Mouse (Mus musculus) heart, embryonic 16.5 days (tissue): ENCODE measurements around the gene Lekr1. TPM values are rescaled to one million over a fixed set of nuclear protein-coding genes. Genes with fewer than 3 reads are reported as not detected.
"Not testable (repeated sequence)": the region's sequence is repeated elsewhere in the genome, so short reads cannot be mapped to it uniquely, and the experiment has no call there.

Source experiments
- ATAC-seq: fragments of 200-750 bp; cut with Nextera tagmentation; replicated peaks from 2 replicates; pipeline ENCODE4 v1.8.0; 2017; ENCODE audit warnings: moderate number of reproducible peaks; ENCODE audit not compliant: insufficient read depth, low FRiP score; ENCODE audit errors: extremely low read depth
- H3K27ac ChIP-seq: fragments of 300-500 bp; sonication (generic); 2 replicates; pipeline ENCODE4 v1.5.1; 2014; ENCODE audit warnings: mild to moderate bottlenecking, low read length, control low read depth, moderate library complexity
- H3K27me3 ChIP-seq: fragments of 300-500 bp; sonication (generic); 2 replicates; pipeline ENCODE4 v1.6.1; 2014; ENCODE audit warnings: low read length, mixed read lengths; ENCODE audit not compliant: control insufficient read depth, insufficient read depth
- H3K36me3 ChIP-seq: fragments of 300-500 bp; sonication (generic); 2 replicates; pipeline ENCODE4 v1.6.1; 2014; ENCODE audit not compliant: control insufficient read depth, insufficient read depth
- H3K4me1 ChIP-seq: fragments of 300-500 bp; sonication (generic); 2 replicates; pipeline ENCODE4 v1.6.1; 2014; ENCODE audit warnings: low read length, mixed read lengths; ENCODE audit not compliant: control insufficient read depth, insufficient read depth
- H3K4me2 ChIP-seq: fragments of 300-500 bp; sonication (generic); 2 replicates; pipeline ENCODE4 v1.6.1; 2014; ENCODE audit warnings: low read depth, mild to moderate bottlenecking, control low read depth, low read length
- H3K4me3 ChIP-seq: fragments of 300-500 bp; sonication (generic); 2 replicates; pipeline ENCODE4 v1.5.1; 2014; ENCODE audit warnings: mild to moderate bottlenecking, control low read depth, low read length
- H3K9ac ChIP-seq: fragments of 300-500 bp; sonication (generic); 2 replicates; pipeline ENCODE4 v1.6.1; 2014; ENCODE audit warnings: low read length, control low read depth
- H3K9me3 ChIP-seq: fragments of 300-500 bp; sonication (generic); replicated peaks from 2 replicates; pipeline ENCODE4 v1.6.1; 2016; ENCODE audit warnings: low read length; ENCODE audit not compliant: control insufficient read depth
- WGBS: fragments of 180-500 bp; shearing (Covaris S2); extraction: QIAGEN DNeasy Blood & Tissue Kit; methylation state at CpG from one replicate; pipeline ENCODE4 v1.1.7; 2014; 5-methylcytosine and 5-hydroxymethylcytosine counted together
- polyA plus RNA-seq: library from polyadenylated mRNA; unstranded; fragments of >200 nt; fragmentation: Nextera tagmentation; extraction: Ambion mirVana; gene quantifications from 2 replicates; pipeline ENCODE4 v1.2.1, GENCODE M21; 2015

Gene Lekr1
- polyA plus RNA-seq, 1 experiment from 2014 or later, result 7.1 TPM

GRCm38 (mm10) chr3:65717406-65717805 is 51.4 kb downstream of the Lekr1 start:
- 64% methylated on average over 2 of the region's 2 CpGs for WGBS
- no peak overlapping the region for H3K9ac ChIP-seq
- H3K9me3 ChIP-seq, result no peaks in the 10 kb centered on the region
- H3K27me3 ChIP-seq, result no peaks in the 10 kb centered on the region
- no peaks in the 10 kb centered on the region for H3K36me3 ChIP-seq
- ATAC-seq, result no peak
- no peak overlapping the region for H3K4me3 ChIP-seq
- no peaks in the 10 kb centered on the region for H3K4me1 ChIP-seq
- H3K27ac ChIP-seq, result no peak overlapping the region
- no peak overlapping the region for H3K4me2 ChIP-seq

- no peak for ATAC-seq
- WGBS, result 76% methylated on average over 4 of the region's 4 CpGs
- H3K27ac ChIP-seq, result no peak overlapping the region
- no peaks in the 10 kb centered on the region for H3K27me3 ChIP-seq
- no peaks in the 10 kb centered on the region for H3K9me3 ChIP-seq
- no peaks in the 10 kb centered on the region for H3K4me1 ChIP-seq
- no peak overlapping the region for H3K9ac ChIP-seq
- H3K4me2 ChIP-seq, result no peak overlapping the region
- H3K36me3 ChIP-seq, result no peaks in the 10 kb centered on the region
- H3K4me3 ChIP-seq, result no peak overlapping the region
Measured at GRCm38 (mm10) chr3:65722897-65723296, 56.9 kb downstream of the Lekr1 start.

- Histone ChIP-seq H3K4me1 (no peaks in the 10 kb centered on the region), H3K9me3 (no peaks in the 10 kb centered on the region), H3K27me3 (no peaks in the 10 kb centered on the region), H3K4me2 (no peak overlapping the region), H3K27ac (no peak overlapping the region), H3K4me3 (no peak overlapping the region), H3K36me3 (no peaks in the 10 kb centered on the region), H3K9ac (no peak overlapping the region)
- WGBS, result 74% methylated on average over 4 of the region's 4 CpGs
- no peak for ATAC-seq
Measured at GRCm38 (mm10) chr3:65723664-65724063, 57.6 kb downstream of the Lekr1 start.

- no peak overlapping the region for H3K4me2 ChIP-seq
- H3K4me3 ChIP-seq, result no peak overlapping the region
- no peak overlapping the region for H3K27ac ChIP-seq
- WGBS, result 62% methylated on average over 4 of the region's 4 CpGs
- no peaks in the 10 kb centered on the region for H3K36me3 ChIP-seq
- H3K9ac ChIP-seq, result no peak overlapping the region
- no peaks in the 10 kb centered on the region for H3K4me1 ChIP-seq
- ATAC-seq, result no peak
- H3K27me3 ChIP-seq, result no peaks in the 10 kb centered on the region
- H3K9me3 ChIP-seq, result no peaks in the 10 kb centered on the region
Measured at GRCm38 (mm10) chr3:65737816-65738215, 71.8 kb downstream of the Lekr1 start.

GRCm38 (mm10) chr3:65744936-65745335 is 78.9 kb downstream of the Lekr1 start:
- Histone ChIP-seq H3K4me3 (no peak overlapping the region), H3K36me3 (no peaks in the 10 kb centered on the region), H3K27me3 (no peaks in the 10 kb centered on the region), H3K4me2 (no peak overlapping the region), H3K4me1 (no peaks in the 10 kb centered on the region), H3K27ac (no peak overlapping the region), H3K9ac (no peak overlapping the region), H3K9me3 (no peaks in the 10 kb centered on the region)
- 56% methylated on average over 4 of the region's 4 CpGs for WGBS
- ATAC-seq, result no peak

- no peak overlapping the region for H3K4me2 ChIP-seq
- H3K27ac ChIP-seq, result no peak overlapping the region
- WGBS, result 78% methylated on average over 20 of the region's 20 CpGs
- H3K9ac ChIP-seq, result no peak overlapping the region
- H3K4me3 ChIP-seq, result no peak overlapping the region
- no peaks in the 10 kb centered on the region for H3K9me3 ChIP-seq
- no peak for ATAC-seq
- no peaks in the 10 kb centered on the region for H3K36me3 ChIP-seq
- no peaks in the 10 kb centered on the region for H3K4me1 ChIP-seq
- H3K27me3 ChIP-seq, result no peaks in the 10 kb centered on the region
Measured at GRCm38 (mm10) chr3:65764511-65765508, 98.8 kb downstream of the Lekr1 start.

- H3K36me3 ChIP-seq, result no peaks in the 10 kb centered on the region
- no peaks in the 10 kb centered on the region for H3K9me3 ChIP-seq
- no peaks in the 10 kb centered on the region for H3K4me1 ChIP-seq
- no peak overlapping the region for H3K27ac ChIP-seq
- H3K4me3 ChIP-seq, result no peak overlapping the region
- no peak overlapping the region for H3K4me2 ChIP-seq
- no peaks in the 10 kb centered on the region for H3K27me3 ChIP-seq
- ATAC-seq, result no peak
- H3K9ac ChIP-seq, result no peak overlapping the region
Measured at GRCm38 (mm10) chr3:65766387-65766786, 100.4 kb downstream of the Lekr1 start.

- Histone ChIP-seq H3K4me1 (no peaks in the 10 kb centered on the region), H3K9me3 (no peaks in the 10 kb centered on the region), H3K27ac (no peak overlapping the region), H3K27me3 (no peaks in the 10 kb centered on the region), H3K36me3 (no peaks in the 10 kb centered on the region), H3K4me3 (no peak overlapping the region), H3K9ac (no peak overlapping the region), H3K4me2 (no peak overlapping the region)
- ATAC-seq, result no peak
- WGBS, result 82% methylated on average over 6 of the region's 6 CpGs
Measured at GRCm38 (mm10) chr3:65767202-65767862, 101.3 kb downstream of the Lekr1 start.

GRCm38 (mm10) chr3:65769666-65770065 is 103.6 kb downstream of the Lekr1 start:
- not testable (repeated sequence) for H3K4me2 ChIP-seq, H3K27me3 ChIP-seq, H3K36me3 ChIP-seq, H3K9me3 ChIP-seq, H3K27ac ChIP-seq, ATAC-seq, H3K4me3 ChIP-seq, H3K4me1 ChIP-seq, H3K9ac ChIP-seq
- WGBS, result 93% methylated on average over 7 of the region's 7 CpGs
